Mouse (Mus musculus) bone marrow macrophage, adult 2 months (primary cell): ENCODE results near the gene Ctnna3.

Source experiments
- CTCF ChIP-seq: IDR thresholded peaks from 2 replicates; pipeline ENCODE4 v1.5.1; 2012; ENCODE audit warnings: low read depth, mild to moderate bottlenecking, low read length, moderate library complexity
- POLR2A ChIP-seq: IDR thresholded peaks from 2 replicates; pipeline ENCODE4 v1.6.1; 2012; ENCODE audit warnings: mild to moderate bottlenecking, low read depth, low read length, borderline replicate concordance

DNA sequence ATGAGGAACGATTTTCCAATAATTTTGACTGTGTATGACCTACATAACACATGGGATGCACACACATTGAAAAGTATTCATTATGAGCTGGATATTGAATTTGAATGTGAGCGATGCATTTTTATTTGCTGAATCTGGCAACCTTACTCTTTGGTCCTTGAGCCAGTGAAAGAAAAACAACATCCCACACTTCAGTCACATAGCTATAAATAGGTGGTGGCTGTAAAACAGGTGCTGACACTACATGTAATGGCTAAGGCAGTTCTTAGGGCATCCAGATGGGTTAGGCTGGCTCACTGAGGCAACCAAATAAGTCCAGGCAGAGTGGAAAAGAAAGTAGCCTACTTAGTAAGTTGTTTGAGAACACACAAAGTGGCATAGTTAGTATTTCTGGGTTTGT lies 171.3 kb downstream of the Ctnna3 start:
- TF ChIP-seq POLR2A (no peak), CTCF (no peak)
